Mouse (Mus musculus) urinary bladder, postnatal 4 days (tissue): ENCODE data around the gene Steap3.
"Not testable (repeated sequence)": the region's sequence is repeated elsewhere in the genome, so short reads cannot be mapped to it uniquely, and the experiment has no call there.

ENCODE experiments used
- DNase-seq, 2 experiments: peaks; one replicate each; pipeline ENCODE4 v3.0.0; 2021 to 2022; ENCODE audit warnings: low spot score in 2 of 2

The Steap3 gene

GRCm38 (mm10) chr1:120272605-120273004 lies at the start of gene Steap3:
TSS of gene Steap3 (minus strand) at chr1:120272705.
- DNase-seq: no peak

- DNase-seq: no peak
These were observed 48.9 kb upstream of the Steap3 start for GRCm38 (mm10) chr1:120321270-120322021.

GRCm38 (mm10) chr1:120305801-120306200 lies 33.3 kb upstream of the Steap3 start:
- DNase-seq: no peak

- DNase-seq: no peak
These were observed 24.4 kb upstream of the Steap3 start for GRCm38 (mm10) chr1:120296936-120297335.

- no peak for DNase-seq
These were observed 21.3 kb upstream of the Steap3 start for GRCm38 (mm10) chr1:120293803-120294202.

GRCm38 (mm10) chr1:120291709-120292108 lies 19.2 kb upstream of the Steap3 start:
- DNase-seq: no peak

- no peak for DNase-seq
These were observed 17.3 kb upstream of the Steap3 start for GRCm38 (mm10) chr1:120289843-120290242.

GRCm38 (mm10) chr1:120287679-120288078 lies 15.2 kb upstream of the Steap3 start:
- DNase-seq: no peak

- not testable (repeated sequence) for DNase-seq
These were observed 3.6 kb upstream of the Steap3 start for GRCm38 (mm10) chr1:120276058-120276457.

GRCm38 (mm10) chr1:120275224-120275623 lies 2.7 kb upstream of the Steap3 start:
- no peak for DNase-seq

- DNase-seq: no peak
These were observed 1.6 kb downstream of the Steap3 start for GRCm38 (mm10) chr1:120270882-120271281.

GRCm38 (mm10) chr1:120270115-120270514 lies 2.4 kb downstream of the Steap3 start:
- DNase-seq: no peak

- no peak for DNase-seq
These were observed 4.9 kb downstream of the Steap3 start for GRCm38 (mm10) chr1:120267631-120268030.

GRCm38 (mm10) chr1:120266460-120266859 lies 6.0 kb downstream of the Steap3 start:
- no peak for DNase-seq

GRCm38 (mm10) chr1:120264861-120265686 lies 7.4 kb downstream of the Steap3 start:
- DNase-seq: peak; percentile 83 to 86

- no peak for DNase-seq
These were observed 9.3 kb downstream of the Steap3 start for GRCm38 (mm10) chr1:120263226-120263625.

- no peak for DNase-seq
These were observed 11.3 kb downstream of the Steap3 start for GRCm38 (mm10) chr1:120261166-120261565.

- DNase-seq: no peak
These were observed 13.3 kb downstream of the Steap3 start for GRCm38 (mm10) chr1:120259249-120259648.

GRCm38 (mm10) chr1:120258744-120259143 lies 13.8 kb downstream of the Steap3 start:
- no peak for DNase-seq

GRCm38 (mm10) chr1:120258245-120258644 lies 14.3 kb downstream of the Steap3 start:
- DNase-seq: no peak

GRCm38 (mm10) chr1:120253751-120254150 lies 18.8 kb downstream of the Steap3 start:
- no peak for DNase-seq

- DNase-seq: no peak
These were observed 19.9 kb downstream of the Steap3 start for GRCm38 (mm10) chr1:120252519-120253160.
